Mouse (Mus musculus) ovary, postnatal 36 days (tissue): ENCODE data around the gene Osbpl7.

Experiments used
- DNase-seq: peaks from one replicate; pipeline ENCODE4 v3.0.0; 2022; ENCODE audit warnings: low spot score, mixed read lengths

Osbpl7 gene

DNA sequence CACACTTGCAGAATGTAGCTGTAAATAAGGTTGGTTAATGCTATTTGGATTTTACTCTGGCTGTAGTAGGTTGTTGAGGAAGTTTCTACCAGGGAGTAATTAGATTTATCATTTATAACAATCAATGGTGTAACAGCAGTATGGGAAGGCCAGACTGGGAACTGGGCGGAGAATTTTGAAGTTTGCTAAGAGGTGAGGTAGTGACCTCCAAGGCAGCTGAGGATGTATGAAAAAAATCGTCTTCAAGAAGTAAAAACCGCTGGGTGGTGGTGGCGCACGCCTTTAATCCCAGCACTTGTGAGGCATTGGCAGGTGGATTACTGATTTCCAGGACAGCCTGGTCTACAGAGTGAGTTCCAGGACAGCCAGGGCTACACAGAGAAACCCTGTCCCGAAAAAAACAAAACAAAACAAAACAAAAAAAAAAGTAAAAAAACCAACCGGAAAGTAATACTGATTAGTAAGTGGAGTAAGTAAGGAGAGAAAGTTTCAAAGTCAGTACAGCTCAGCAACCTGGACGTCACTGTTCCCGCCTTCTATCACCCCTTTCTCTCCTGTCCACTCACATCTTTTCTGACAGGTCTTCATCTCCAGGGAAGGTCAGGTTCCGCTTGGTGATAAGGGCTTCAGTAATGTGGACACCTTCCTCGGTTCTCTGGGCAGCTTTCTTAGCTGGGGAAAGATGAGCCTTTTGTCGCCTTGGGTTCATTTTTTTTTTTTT is 10.0 kb upstream of the Osbpl7 start:
- DNase-seq, result no peak

DNA sequence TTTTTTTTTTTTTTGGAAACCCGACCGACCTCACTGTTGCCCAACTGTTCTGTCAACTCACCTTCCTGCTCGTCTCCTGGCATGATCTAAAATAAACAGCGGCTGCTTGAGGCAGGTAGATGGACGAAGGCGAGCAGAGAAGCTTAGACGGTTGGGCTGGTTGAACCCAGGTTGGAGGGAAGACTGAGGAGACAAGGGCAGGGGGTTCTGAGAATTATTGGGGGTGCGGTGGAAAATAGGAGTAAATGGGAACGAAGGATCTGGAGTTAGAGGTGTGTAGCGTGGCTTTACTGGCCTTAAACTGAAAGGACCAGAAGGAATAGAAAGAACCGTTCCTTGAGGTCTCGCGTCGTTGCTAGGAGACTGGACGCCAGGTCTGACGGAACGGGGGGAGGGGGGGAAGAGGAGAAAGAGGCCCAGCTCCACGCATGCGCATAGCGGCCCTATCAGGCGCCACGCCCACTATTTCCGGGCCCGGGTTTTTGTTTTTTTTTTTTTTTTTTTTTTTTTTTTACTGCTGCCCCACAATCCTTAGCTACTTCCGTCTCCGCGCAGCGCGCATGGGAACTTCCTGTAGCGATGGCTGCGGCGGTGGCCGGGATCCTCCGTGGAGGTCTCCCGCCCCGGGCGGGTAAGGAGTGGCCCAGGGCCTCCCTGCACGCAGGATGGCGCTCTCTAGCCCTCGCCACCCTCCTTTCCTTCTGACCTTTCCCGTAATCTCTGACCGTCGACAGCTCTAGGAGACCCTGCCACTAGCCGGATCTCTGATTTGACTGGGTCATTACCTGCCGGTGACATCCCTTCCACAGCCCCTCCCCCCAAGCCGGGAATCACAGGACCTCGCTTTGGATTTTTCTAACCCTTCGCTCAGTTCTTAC is 9.2 kb upstream of the Osbpl7 start, which contains the start of the genes Lrrc46 and Mrpl10:
Gene Lrrc46 (minus strand): TSS at position 386 of the 878 bp plus-strand sequence.
Gene Mrpl10 (plus strand): TSS at position 539 of the 878 bp plus-strand sequence.
- DNase-seq, result peak; percentile 89

DNA sequence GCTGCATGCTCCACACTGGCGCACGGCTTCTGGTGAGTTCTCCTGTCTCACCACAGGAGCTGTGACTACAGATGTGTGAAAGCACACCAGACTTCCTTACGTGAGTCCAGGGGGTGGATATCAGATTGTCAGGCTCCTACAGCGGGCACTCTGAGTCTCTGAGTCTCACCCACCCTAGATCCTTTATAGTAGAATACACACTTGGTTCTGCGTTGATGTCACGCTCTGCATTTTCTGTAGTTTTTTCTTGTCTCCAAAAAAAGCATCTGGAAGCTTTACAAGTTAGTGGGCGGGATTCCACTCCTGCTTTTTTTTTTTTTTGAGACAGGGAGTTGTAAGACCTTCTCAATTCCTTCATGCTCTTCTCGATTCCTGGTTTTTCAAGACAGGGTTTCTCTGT is 5.5 kb upstream of the Osbpl7 start:
- no peak for DNase-seq

DNA sequence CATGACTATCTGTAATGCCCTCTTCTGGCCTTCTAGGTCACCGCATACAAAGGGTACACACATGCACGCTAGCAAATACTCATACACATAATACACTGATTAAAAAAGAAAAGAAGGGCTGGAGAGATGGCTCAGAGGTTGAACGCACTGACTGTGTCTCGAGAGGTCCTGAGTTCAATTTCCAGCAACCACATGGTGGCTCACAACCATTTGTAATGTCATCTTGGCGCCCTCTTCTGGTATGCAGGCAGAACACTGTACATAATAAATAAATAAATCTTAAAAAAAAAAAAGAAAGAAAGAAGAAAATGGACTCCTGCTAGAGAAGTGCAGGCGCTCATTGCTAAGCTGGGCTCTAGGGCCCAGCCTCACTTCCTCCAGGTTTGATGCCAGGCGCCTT is 4.6 kb upstream of the Osbpl7 start:
- DNase-seq, result no peak

DNA sequence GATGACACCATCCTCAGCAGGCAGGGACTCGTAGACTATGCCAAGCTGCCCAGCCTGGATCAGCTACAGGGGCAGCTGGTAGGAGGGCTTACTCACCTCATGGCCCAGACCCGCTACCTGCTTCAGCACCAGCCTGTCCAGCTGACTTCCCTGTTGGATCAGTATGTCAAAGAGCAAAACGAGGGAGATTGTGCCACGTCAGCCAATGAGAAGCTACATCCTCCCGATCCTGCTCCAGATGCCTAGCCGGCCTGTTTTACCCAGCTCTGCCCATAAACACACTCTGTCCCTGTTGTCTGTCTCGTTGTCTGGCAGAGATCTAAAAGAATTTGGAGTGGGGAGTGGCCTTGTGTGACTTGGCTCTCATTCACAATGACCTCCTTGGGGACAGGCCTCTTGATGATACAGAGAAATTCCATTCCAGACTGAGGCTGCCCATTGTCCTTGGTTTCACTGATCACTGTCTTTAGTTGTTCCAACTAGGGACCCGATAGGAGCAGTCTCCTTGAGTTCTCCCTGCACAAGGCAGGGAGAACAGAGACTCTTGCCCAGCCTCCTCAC is 2.3 kb upstream of the Osbpl7 start:
- no peak for DNase-seq

DNA sequence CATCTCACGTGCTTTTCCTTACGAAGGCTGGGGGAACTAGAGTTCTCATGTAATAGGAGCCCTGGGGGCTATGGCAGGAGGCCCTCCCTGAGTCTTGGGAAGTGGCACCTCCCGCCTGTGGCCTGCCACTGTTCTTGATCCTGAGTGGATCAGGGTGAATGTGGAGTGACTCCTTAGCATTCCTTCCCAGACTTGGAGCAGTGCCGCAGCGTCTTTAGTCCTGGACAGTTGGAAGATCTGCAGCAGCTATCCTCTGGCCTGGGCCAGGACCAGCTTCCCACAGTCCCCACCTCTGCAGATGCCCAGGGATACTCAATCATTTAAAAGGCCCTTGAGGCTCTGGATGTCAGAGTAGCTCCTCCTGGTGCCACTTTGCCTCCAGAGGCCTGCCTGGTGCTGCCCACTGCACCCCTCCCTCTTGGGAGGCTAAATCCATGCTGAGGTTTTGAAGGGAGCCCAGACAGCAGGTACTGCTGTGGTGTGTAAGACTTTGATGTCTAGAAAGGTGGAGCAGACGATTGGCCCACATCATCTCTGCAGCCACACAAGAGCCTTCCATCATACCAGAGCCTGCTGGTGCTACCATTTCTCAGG is 839 bp upstream of the Osbpl7 start:
- DNase-seq, result no peak

DNA sequence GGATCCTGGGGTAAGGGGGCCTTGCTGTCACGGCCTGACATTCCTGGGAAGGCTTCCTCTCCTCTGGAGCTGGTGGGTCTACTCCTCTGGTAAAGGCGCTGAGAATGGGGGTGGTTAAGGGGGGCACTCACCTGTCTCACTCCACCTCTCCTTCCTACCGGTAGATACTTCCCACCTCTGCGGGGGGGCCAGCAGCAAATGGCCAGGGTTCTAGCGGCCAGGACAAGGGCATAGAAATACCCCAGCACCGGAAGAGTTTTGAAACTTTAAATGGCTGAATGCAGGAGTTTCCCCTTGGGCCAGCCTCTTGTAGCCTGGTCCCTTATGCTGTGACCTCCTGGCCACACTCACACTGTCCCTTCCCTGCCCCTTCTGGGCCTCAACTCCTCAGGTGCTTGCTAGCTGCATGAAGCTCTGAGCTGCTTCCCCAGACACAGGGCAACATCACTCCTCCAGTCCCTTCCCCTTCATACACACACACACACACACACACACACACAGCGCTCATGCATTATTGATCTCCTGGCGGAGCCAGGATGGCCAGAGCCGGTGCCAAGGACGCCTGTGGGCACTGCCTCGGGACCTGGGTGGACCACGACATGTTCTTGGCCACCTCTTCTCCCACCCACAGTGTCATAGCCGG is 637 bp downstream of the Osbpl7 start:
- DNase-seq, result no peak

DNA sequence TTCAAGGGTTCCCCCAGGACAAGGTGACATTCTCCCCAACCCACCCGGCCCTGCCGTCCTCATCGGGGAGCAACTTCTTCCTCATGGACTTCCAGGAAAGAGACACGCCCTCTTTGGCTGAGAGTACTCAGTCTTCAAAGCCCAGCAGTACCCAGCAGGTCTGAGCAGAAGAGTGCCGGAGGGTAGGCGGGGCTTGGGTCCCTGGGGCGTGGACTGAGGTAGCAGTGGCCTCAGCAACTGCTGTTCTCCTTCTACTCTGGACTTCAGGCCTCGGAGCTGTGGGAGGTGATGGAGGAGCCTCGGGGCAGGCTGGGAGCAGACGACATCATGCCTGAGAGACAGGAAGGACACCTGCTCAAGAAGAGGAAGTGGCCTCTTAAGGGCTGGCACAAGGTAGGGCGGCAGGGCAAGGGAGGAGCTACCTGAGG is 1.8 kb downstream of the Osbpl7 start:
- no peak for DNase-seq

DNA sequence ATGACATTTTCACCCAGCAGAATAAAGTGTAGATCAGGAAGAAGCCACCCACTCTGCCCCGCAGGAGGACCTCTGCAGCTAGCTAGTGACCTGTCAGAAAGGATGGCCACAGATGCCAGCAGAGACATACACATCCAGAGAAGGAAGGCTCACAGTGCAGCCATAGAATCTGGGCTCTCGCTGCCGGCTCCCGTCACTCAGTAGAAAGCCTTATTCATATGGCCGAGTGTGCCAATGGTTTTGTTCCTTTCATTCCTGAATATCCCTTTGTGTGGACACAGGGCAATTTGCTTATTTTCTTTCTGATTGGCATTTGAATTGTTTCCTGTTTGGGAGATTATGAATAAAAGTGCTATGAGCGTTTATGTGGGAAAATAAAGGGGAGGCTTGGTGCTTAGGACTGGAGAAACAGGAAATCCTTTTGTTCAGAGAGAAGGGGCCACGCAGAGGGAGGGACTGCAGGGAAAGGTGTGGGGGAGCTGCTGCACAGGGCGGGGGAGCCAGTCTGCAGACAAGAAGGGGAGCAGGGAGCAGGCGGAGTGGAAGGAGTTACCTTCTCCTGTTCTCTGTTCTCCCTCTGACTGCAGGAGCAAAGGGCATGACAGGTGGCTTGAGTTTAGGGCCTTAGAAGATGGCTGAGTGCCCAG is 13.0 kb downstream of the Osbpl7 start:
- no peak for DNase-seq

DNA sequence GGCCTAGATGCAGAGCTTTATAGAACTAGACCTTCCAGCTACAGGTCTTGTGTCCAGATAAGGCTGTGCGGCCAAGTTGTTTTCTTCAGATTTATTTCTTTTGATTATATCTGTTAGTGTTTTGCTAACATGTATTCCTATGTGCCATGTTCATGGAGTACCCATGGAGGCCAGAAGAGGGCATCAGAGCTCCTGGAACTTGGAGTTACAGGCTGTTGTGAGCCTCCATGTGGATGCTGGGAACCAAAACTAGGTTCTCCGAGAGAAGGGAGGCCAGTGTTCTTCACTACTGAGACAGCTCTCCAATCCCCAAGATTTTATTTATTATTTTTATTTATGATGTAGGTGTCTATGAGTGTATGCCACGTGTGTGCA is 13.5 kb downstream of the Osbpl7 start:
- no peak for DNase-seq

DNA sequence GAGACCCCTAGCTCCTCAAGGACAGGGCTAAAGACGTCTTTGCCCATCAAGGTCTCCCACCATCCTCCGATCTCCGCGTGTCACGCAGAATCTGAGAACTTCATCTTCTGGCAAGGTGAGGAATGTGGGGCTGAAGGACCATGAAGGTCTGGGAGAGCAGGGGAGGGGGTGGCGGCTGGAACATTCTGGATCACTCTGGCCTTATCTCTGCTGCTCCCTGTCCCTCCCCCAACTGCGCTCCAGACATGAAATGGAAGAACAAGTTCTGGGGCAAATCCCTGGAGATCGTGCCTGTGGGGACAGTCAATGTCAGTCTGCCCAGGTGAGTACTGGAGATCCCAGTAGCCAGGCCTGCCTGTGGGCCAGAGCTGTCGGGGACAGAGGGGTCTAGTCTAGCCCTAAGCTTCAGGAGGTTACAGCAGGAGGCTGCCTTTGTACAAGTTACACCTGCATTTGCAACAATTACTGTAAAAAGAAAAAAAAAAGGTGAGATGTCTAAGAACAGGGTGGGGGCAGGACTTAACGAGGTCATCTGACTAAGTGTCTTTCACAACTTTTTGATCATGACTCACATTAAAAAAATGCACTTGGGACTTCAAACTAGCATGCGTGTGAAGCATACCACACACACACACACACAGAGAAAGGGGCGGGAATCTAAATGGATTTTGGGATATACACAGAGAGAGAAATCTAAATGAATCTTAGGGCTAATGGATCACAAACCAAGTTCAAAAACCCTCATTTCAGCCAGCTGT is 15.3 kb downstream of the Osbpl7 start:
- DNase-seq, result no peak

DNA sequence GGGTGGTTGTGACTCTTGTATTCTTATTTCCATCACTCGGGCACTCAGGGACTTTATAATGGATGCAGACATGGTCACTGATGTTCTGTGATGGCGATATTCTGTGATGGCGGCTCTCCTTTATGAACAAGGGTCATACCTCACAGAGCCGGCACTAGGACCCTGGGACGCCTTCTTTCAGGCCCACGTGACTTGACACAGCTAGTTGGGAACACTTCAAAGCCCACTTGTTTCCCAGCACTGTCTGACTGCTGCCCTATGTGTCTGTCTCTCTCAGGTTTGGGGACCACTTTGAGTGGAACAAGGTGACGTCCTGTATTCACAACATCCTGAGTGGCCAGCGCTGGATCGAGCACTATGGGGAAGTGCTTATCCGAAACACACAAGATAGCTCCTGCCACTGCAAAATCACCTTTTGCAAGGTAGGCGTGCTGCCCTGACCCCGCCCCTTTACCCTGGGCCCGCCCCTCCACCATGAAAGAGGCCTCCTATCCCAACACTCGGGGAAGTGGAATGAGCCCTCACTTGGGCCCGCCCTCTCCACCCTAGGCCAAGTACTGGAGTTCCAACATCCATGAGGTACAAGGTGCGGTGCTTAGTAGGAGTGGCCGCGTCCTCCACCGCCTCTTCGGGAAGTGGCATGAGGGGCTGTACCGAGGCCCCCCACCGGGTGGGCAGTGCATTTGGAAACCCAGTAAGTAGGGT is 16.4 kb downstream of the Osbpl7 start:
- DNase-seq, result no peak

DNA sequence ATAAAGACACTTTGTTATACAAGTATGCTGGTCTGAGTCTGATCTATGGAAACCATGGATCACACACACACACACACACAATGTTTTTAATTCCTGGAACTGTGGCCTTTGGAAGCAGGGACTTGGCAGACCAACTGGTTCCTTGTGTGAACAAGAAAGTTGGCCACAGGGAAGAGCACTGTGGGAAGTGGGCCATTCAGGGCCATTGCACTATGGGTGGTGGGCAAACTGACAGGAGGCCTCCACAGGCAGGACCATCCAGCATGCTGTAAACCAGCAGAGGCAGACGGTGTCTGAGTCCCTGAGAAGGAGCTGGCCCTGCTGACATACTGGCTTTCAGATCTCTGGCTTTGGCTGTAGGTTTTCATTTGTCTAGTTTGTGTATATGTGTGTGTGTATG is 18.9 kb downstream of the Osbpl7 start:
- no peak for DNase-seq

DNA sequence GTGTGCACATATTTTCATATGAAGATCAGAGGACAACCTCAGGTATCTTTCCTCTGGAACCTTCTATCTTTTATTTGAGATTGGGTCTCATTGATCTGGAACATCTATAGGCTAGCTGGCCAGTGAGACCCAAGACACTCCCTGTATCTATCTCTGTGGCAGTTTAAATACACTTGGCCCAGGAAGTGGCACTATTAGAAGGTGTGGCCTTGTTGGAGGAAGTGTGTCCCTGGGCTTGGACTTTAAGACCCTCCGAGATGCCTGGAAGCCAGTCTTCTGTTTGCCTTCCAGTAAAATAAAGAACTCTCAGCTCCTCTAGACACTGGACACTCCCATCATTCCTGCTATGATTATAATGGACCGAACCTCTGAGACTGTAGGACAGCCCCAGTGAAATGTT is 19.3 kb downstream of the Osbpl7 start:
- DNase-seq, result no peak

DNA sequence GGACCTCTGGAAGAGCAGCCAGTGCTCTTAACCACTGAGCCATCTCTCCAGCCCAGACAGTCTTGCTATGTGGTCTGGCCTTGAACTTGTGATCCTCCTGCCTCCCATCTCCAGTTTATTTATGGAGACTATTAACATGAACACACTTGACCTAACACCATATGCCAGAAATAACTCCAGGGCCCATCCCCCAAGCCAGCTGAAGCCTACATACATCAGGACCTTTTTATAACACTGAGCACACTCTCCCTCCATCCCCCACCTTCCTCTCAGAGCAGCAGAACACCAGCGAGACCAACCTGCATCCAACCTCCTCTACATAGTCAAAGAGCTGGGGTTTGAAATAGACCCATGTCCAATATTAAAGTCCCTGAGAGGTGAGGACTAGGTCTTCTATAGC is 20.7 kb downstream of the Osbpl7 start:
- no peak for DNase-seq

DNA sequence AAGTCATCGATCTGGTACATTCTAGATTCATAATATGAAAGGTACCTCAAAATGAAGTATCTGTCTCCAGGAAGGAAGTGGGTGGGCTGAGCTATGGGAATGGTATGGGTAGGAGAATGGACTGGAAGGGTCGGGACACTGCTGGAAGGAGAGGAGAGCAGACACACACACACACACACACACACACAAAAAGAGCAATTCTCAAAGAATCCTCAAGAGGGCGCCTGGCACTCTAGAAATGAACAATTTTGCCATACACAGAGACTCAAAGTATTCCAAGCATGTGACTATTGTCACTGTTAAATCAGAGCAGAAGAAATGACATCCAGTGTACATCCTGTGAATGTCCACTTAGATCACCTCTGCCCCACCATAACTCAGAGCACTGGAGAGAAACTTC is 22.1 kb downstream of the Osbpl7 start:
- DNase-seq, result no peak

DNA sequence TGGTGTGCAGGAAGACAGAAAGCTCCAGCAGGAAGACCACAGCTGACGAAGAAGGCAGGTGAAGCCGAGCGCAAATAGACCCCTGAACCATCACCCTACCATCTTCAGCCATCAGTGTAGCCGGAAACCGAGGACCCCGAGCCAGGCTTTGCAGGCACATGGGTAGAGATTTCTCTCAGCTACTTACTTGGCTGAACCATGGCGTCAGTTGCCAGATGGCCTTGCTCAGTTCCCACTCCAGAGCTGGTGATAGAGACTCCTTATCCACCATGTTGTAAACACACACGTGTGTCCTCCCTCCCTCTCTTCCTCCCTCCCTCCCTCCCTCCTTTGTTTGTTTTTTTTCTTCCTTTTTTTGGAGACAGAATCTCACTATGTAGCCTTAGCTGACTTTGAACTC is 23.8 kb downstream of the Osbpl7 start:
- no peak for DNase-seq

DNA sequence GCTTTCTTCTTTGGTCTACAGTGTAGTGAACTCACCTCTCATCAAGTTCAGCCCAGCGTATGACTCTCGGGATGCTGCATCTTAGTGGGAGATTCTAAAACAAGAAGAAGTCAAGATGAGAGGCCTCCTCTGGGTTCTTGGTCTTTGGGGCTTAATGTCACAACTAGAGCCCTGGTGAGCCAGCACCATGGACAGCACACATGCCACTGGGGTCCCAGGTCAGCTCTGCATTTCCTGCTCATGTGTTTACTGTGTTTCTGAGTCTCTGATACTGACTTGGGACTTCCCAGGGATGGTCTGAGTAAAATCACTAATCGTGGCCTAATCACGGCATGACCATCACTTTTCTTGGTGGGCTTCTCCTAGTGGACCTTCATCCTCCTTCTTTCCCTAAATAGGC is 28.3 kb downstream of the Osbpl7 start:
- DNase-seq, result no peak

DNA sequence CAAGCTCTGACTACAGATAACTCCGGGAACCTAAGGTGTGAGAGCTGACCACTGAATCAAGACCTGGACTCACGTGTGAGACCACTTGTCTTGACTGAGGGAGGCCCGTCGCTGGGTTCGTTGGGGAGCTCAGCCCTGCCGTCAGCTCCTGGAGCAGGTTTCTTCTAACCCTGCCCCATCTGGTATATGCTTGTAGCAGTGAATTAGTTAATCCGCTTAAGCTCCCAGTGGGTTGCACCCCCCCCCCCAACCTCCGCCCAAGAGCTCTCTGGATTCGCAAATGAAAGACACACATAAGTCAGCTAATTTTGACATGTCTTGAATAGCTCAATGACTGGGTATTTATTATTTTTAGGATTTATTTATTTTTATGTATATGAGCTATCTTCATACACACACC is 29.9 kb downstream of the Osbpl7 start:
- DNase-seq, result no peak

DNA sequence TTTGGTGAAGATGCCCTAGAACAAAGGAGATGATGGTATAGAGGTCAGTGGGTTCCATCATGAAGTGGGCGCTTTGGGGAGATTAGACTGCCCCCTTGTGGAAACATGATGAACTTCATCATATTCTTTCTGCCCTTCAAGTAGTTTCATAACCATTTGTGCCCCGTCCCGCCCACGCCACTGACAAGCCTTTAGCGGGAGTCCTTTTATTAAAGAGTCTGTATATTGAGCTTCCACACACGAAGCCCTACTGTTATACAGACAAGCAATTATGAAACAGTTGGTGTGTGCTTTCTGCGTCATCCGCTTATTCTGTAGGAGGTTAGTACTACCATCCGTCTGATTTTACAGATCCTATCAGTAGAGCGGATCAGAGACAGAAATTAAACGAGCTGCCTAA is 32.5 kb downstream of the Osbpl7 start:
- no peak for DNase-seq
